Mouse (Mus musculus) liver, adult 2 months (tissue): ENCODE measurements around the gene Sh2b2.

Experiments
- CTCF ChIP-seq: fragments of 200-500 bp; IDR thresholded peaks from 2 replicates; pipeline ENCODE4 v1.5.1; 2011; ENCODE audit warnings: low read depth, low read length, control low read depth
- POLR2A ChIP-seq: fragments of 200-500 bp; IDR thresholded peaks from 2 replicates; pipeline ENCODE4 v1.6.1; 2011; ENCODE audit warnings: low read length, control low read depth; ENCODE audit not compliant: insufficient read depth; ENCODE audit errors: extremely low read depth

DNA sequence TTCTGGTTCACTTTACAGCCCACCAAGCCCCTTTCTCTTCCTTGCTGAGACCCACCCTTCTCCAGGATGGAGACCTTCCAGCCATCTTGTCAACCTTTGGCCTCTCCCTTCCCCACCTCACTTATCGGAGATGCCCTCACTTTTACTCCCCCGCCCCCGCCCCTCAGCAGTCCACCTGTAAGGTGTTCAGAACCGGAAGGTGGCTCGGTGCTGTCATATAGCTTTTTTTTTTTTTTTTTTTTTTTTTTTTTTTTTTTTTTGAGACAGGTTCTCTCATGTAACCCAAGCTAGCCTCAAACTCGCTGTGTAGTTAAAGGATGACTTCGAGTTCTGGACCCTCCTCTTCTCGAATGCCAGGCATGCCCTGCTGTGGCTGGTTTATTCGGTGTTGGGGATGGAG is 73.4 kb downstream of the Sh2b2 start:
- no peak for TF ChIP-seq CTCF
- TF ChIP-seq POLR2A = no peak
